Mouse (Mus musculus): ENCODE measurements around the gene Glis3.

Glis3 gene

DNA sequence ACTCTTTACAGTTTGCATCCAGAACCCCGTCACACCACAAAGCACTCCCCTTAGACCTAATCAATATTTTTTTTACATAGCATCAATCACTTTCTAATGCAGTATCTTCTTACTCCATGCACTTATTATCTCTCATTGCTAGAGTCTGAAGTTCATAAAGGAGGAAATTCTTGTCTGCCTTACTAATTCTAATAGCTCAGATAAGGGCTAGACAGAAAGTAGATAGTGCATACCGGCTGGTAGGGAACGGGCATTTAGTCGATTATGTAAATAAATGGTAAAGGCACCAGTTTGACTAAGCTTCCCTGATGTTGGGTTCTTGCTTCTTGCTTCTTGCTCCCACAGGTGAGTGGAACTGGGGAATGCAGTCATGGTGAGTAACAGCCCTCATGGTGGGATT, 468.2 kb downstream of the Glis3 start:
- DNase-seq = no peak
